Mouse (Mus musculus) lung, adult 2 months (tissue): ENCODE results near the gene Cramp1l. TPM values are rescaled to one million over a fixed set of nuclear protein-coding genes. Genes with fewer than 3 reads are reported as not detected.

ENCODE experiments used
- DNase-seq: peaks from one replicate; pipeline ENCODE4 v3.0.0; 2022
- H3K4me1 ChIP-seq: fragments of 200-500 bp; 2 replicates; pipeline ENCODE4 v1.6.1; 2011; ENCODE audit warnings: low read length; ENCODE audit not compliant: control insufficient read depth, insufficient read depth
- H3K4me3 ChIP-seq: fragments of 200-500 bp; replicated peaks from 2 replicates; pipeline ENCODE3; 2011; ENCODE audit warnings: low read depth, mild to moderate bottlenecking, control low read depth, low read length; ENCODE audit errors: extremely low read depth
- CTCF ChIP-seq: fragments of 200-500 bp; IDR thresholded peaks from 2 replicates; pipeline ENCODE4 v1.5.1; 2011; ENCODE audit warnings: mild to moderate bottlenecking, low read length, control low read depth; ENCODE audit not compliant: insufficient read depth
- POLR2A ChIP-seq: fragments of 200-500 bp; IDR thresholded peaks from 2 replicates; pipeline ENCODE4 v1.6.1; 2011; ENCODE audit warnings: low read depth, mild to moderate bottlenecking, control low read depth, low read length, borderline replicate concordance; ENCODE audit errors: extremely low read depth
- WGBS: fragments of 180-500 bp; shearing (Covaris S2); methylation state at CpG from one replicate; pipeline ENCODE4 v1.1.7; 2018; 5-methylcytosine and 5-hydroxymethylcytosine counted together
- polyA plus RNA-seq: library from polyadenylated mRNA; depleted of rRNA; stranded (reverse); fragments of >200 nt; gene quantifications from 2 replicates; pipeline ENCODE4 v1.2.3, GENCODE M21; 2012; rRNA removed

The Cramp1l gene
- polyA plus RNA-seq: 16.4 and 18.0 TPM in 2 replicates

- TF ChIP-seq POLR2A (peak; percentile 58; the same call in 1 of the 2 replicates), CTCF (no peak)
- DNase-seq: peak; percentile 97
- H3K4me3 ChIP-seq: peak within 1 kb of the TSS; percentile 88
- peaks cover 2% of the 10 kb centered on the region; the same call in 1 of the 2 replicates for H3K4me1 ChIP-seq
- under 1% methylated on average over 62 of the region's 62 CpGs for WGBS
Measured at GRCm38 (mm10) chr17:25015655-25016291, at the start of gene Cramp1l, which contains the start of gene Ift140. Gene Cramp1l, minus strand, starts transcription at chr17:25015788. Gene Ift140, plus strand, starts transcription at chr17:25016085.

GRCm38 (mm10) chr17:25065189-25065588, 49.6 kb upstream of the Cramp1l start:
- no peak for DNase-seq
- Histone ChIP-seq H3K4me3 (no peak overlapping the region), H3K4me1 (peaks cover 41% of the 10 kb centered on the region)
- TF ChIP-seq CTCF (no peak), POLR2A (no peak)
- 58% methylated on average over 3 of the region's 3 CpGs for WGBS

- peaks cover 38% of the 10 kb centered on the region for H3K4me1 ChIP-seq
- TF ChIP-seq CTCF: no peak
- TF ChIP-seq POLR2A: 0 out of 2 replicates have a peak, but pooled peaks have one; percentile 27
- peak; percentile 56 for DNase-seq
- 24% methylated on average over 9 of the region's 9 CpGs for WGBS
- H3K4me3 ChIP-seq: no peak overlapping the region
Measured at GRCm38 (mm10) chr17:25064351-25064750, 48.8 kb upstream of the Cramp1l start.

GRCm38 (mm10) chr17:25063872-25064271, 48.3 kb upstream of the Cramp1l start:
- DNase-seq: no peak
- Histone ChIP-seq H3K4me1 (peaks cover 35% of the 10 kb centered on the region), H3K4me3 (no peak overlapping the region)
- TF ChIP-seq POLR2A: no peak
- TF ChIP-seq CTCF: no peak
- WGBS: 34% methylated on average over 12 of the region's 12 CpGs

GRCm38 (mm10) chr17:25063261-25063660, 47.7 kb upstream of the Cramp1l start:
- Histone ChIP-seq H3K4me1 (peaks cover 35% of the 10 kb centered on the region), H3K4me3 (no peak overlapping the region)
- TF ChIP-seq POLR2A: no peak
- TF ChIP-seq CTCF: no peak
- DNase-seq: no peak
- 76% methylated on average over 4 of the region's 4 CpGs for WGBS

- H3K4me3 ChIP-seq: no peak overlapping the region
- H3K4me1 ChIP-seq: peaks cover 5% of the 10 kb centered on the region
- WGBS: 81% methylated on average over 6 of the region's 6 CpGs
- TF ChIP-seq POLR2A (no peak), CTCF (0 out of 2 replicates have a peak, but pooled peaks have one; percentile 16)
- DNase-seq: no peak
Measured at GRCm38 (mm10) chr17:25057041-25057440, 41.5 kb upstream of the Cramp1l start.

- WGBS: 79% methylated on average over 9 of the region's 9 CpGs
- Histone ChIP-seq H3K4me1 (no peaks in the 10 kb centered on the region), H3K4me3 (no peak overlapping the region)
- TF ChIP-seq CTCF (no peak), POLR2A (no peak)
- DNase-seq: no peak
Measured at GRCm38 (mm10) chr17:25053274-25053673, 37.7 kb upstream of the Cramp1l start.

- WGBS: 62% methylated on average over 6 of the region's 6 CpGs
- TF ChIP-seq POLR2A: no peak
- no peak for TF ChIP-seq CTCF
- no peak for DNase-seq
- Histone ChIP-seq H3K4me3 (no peak overlapping the region), H3K4me1 (no peaks in the 10 kb centered on the region)
Measured at GRCm38 (mm10) chr17:25047143-25047542, 31.6 kb upstream of the Cramp1l start.

GRCm38 (mm10) chr17:25045281-25045680, 29.7 kb upstream of the Cramp1l start:
- Histone ChIP-seq H3K4me3 (no peak overlapping the region), H3K4me1 (no peaks in the 10 kb centered on the region)
- WGBS: 86% methylated on average over 4 of the region's 4 CpGs
- DNase-seq: no peak
- TF ChIP-seq CTCF (no peak), POLR2A (no peak)

GRCm38 (mm10) chr17:25044879-25045278, 29.3 kb upstream of the Cramp1l start:
- no peak overlapping the region for H3K4me3 ChIP-seq
- H3K4me1 ChIP-seq: no peaks in the 10 kb centered on the region
- WGBS: 63% methylated on average over 7 of the region's 7 CpGs
- no peak for DNase-seq
- no peak for TF ChIP-seq CTCF
- no peak for TF ChIP-seq POLR2A
